Mouse (Mus musculus): Measurements from ENCODE around the gene Ttc29.

Ttc29 gene

GRCm38 (mm10) chr8:78213074-78213473 lies at the start of gene Ttc29:
TSS of gene Ttc29 (plus strand) at chr8:78213297.
- peak; percentile 89 for DNase-seq (ENCODE audit: extremely low spot score)

- no peak for DNase-seq (ENCODE audit: extremely low spot score)
These were observed 41.7 kb upstream of the Ttc29 start for GRCm38 (mm10) chr8:78171351-78171750.

- DNase-seq (ENCODE audit: extremely low spot score): no peak
These were observed 30.4 kb upstream of the Ttc29 start for GRCm38 (mm10) chr8:78182654-78183053.

GRCm38 (mm10) chr8:78183414-78183813 lies 29.7 kb upstream of the Ttc29 start:
- no peak for DNase-seq (ENCODE audit: extremely low spot score)

- DNase-seq (ENCODE audit: extremely low spot score): no peak
These were observed 26.0 kb upstream of the Ttc29 start for GRCm38 (mm10) chr8:78187087-78187486.

- peak; percentile 15 for DNase-seq (ENCODE audit: extremely low spot score)
These were observed 8.9 kb upstream of the Ttc29 start for GRCm38 (mm10) chr8:78204229-78204628.

GRCm38 (mm10) chr8:78210424-78210823 lies 2.7 kb upstream of the Ttc29 start:
- no peak for DNase-seq (ENCODE audit: extremely low spot score)

- no peak for DNase-seq (ENCODE audit: extremely low spot score)
These were observed 1.5 kb downstream of the Ttc29 start for GRCm38 (mm10) chr8:78214645-78215044.

GRCm38 (mm10) chr8:78226087-78226486 lies 13.0 kb downstream of the Ttc29 start:
- no peak for DNase-seq (ENCODE audit: extremely low spot score)

- DNase-seq (ENCODE audit: extremely low spot score): no peak
These were observed 17.6 kb downstream of the Ttc29 start for GRCm38 (mm10) chr8:78230721-78231120.

GRCm38 (mm10) chr8:78232870-78233707 lies 20.0 kb downstream of the Ttc29 start:
- DNase-seq (ENCODE audit: extremely low spot score): no peak

GRCm38 (mm10) chr8:78233708-78234201 lies 20.7 kb downstream of the Ttc29 start:
- no peak for DNase-seq (ENCODE audit: extremely low spot score)

GRCm38 (mm10) chr8:78237972-78238675 lies 25.0 kb downstream of the Ttc29 start:
- peak; percentile 7 for DNase-seq (ENCODE audit: extremely low spot score)

GRCm38 (mm10) chr8:78251115-78251514 lies 38.0 kb downstream of the Ttc29 start:
- peak; percentile 9 for DNase-seq (ENCODE audit: extremely low spot score)

- DNase-seq (ENCODE audit: extremely low spot score): no peak
These were observed 41.3 kb downstream of the Ttc29 start for GRCm38 (mm10) chr8:78254374-78254773.

GRCm38 (mm10) chr8:78255011-78255410 lies 41.9 kb downstream of the Ttc29 start:
- no peak for DNase-seq (ENCODE audit: extremely low spot score)

- no peak for DNase-seq (ENCODE audit: extremely low spot score)
These were observed 52.4 kb downstream of the Ttc29 start for GRCm38 (mm10) chr8:78265506-78265905.

- DNase-seq (ENCODE audit: extremely low spot score): no peak
These were observed 53.1 kb downstream of the Ttc29 start for GRCm38 (mm10) chr8:78266231-78266630.

- peak; percentile 39 for DNase-seq (ENCODE audit: extremely low spot score)
These were observed 54.9 kb downstream of the Ttc29 start for GRCm38 (mm10) chr8:78267894-78268411.

- no peak for DNase-seq (ENCODE audit: extremely low spot score)
These were observed 56.2 kb downstream of the Ttc29 start for GRCm38 (mm10) chr8:78269281-78269680.

- no peak for DNase-seq (ENCODE audit: extremely low spot score)
These were observed 58.3 kb downstream of the Ttc29 start for GRCm38 (mm10) chr8:78271391-78271790.

GRCm38 (mm10) chr8:78276120-78276519 lies 63.0 kb downstream of the Ttc29 start:
- no peak for DNase-seq (ENCODE audit: extremely low spot score)

- DNase-seq (ENCODE audit: extremely low spot score): no peak
These were observed 64.3 kb downstream of the Ttc29 start for GRCm38 (mm10) chr8:78277411-78277810.

Data from embryo, embryonic 9.5 days (tissue).